Mouse (Mus musculus) neural tube, embryonic 12.5 days (tissue): ENCODE measurements at regions not wholly inside any gene's neighbourhood (a gene's known extent, or its start where the extent isn't known, plus 50 kb on each side); places are given as distances from the start of the nearest gene placed in this dataset.
A peak's percentile ranks its signal among the peaks of the same experiment; 100 is the strongest.

Experiments
- ATAC-seq: fragments of 200-750 bp; cut with Nextera tagmentation; 2 replicates; pipeline ENCODE4 v1.8.0; 2017; ENCODE audit warnings: low read depth, mild to moderate bottlenecking, moderate TSS enrichment, moderate library complexity; ENCODE audit not compliant: low FRiP score
- H3K27ac ChIP-seq: fragments of 300-500 bp; sonication (generic); 2 replicates; pipeline ENCODE4 v1.5.1; 2016
- H3K27me3 ChIP-seq: fragments of 300-500 bp; sonication (generic); replicated peaks from 2 replicates; pipeline ENCODE4 v1.6.1; 2016; ENCODE audit warnings: mild to moderate bottlenecking
- H3K36me3 ChIP-seq: fragments of 300-500 bp; sonication (generic); 2 replicates; pipeline ENCODE4 v1.6.1; 2016; ENCODE audit warnings: mild to moderate bottlenecking
- H3K4me1 ChIP-seq: fragments of 300-500 bp; sonication (generic); 2 replicates; pipeline ENCODE4 v1.6.1; 2016
- H3K4me2 ChIP-seq: fragments of 300-500 bp; sonication (generic); replicated peaks from 2 replicates; pipeline ENCODE4 v1.6.1; 2016; ENCODE audit warnings: mild to moderate bottlenecking
- H3K4me3 ChIP-seq: fragments of 300-500 bp; sonication (generic); 2 replicates; pipeline ENCODE4 v1.5.1; 2016
- H3K9ac ChIP-seq: fragments of 300-500 bp; sonication (generic); 2 replicates; pipeline ENCODE4 v1.6.1; 2016; ENCODE audit warnings: mild to moderate bottlenecking
- H3K9me3 ChIP-seq: fragments of 300-500 bp; sonication (generic); 2 replicates; pipeline ENCODE4 v1.6.1; 2016; ENCODE audit warnings: mild to moderate bottlenecking
- WGBS: fragments of 180-500 bp; shearing (Covaris S2); methylation state at CpG from one replicate; pipeline ENCODE4 v1.1.7; 2016; 5-methylcytosine and 5-hydroxymethylcytosine counted together

DNA sequence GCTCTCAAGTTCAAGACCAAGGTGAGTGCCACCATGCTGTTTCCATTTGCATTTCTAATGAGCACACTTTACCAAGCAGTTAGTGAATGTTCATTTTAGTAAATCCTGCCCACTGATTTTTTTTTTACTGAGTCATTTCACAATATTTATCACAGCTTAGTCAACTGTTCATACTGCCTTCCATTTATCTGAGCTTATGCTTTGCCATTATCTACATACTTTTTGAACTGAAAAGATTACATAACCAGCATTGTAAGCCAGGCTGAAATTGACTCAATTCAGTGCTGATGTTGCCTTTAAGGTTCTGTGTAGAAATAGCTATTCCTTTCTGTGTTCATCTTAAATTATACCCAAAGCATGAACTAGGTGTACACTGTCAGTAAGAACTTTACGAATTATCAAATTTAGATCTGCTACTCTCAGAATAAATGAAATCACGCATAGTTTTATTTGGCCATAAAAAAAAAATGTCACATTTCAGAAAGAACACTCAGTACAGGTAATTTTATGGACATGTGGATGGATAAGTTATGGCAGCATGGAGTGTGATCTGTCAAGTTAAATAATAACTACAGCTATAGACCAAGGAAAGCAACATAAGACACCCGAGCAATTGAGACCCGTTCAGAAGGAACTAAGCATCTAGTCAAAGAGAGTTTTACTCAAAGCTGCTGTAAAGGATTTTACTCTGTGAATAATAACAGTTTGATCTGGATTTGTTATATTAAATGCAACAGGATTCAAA is 645.9 kb upstream of the Chordc1 start:
- ATAC-seq = no peak
- no peaks in the 10 kb centered on the region for H3K36me3 ChIP-seq
- WGBS = 91% methylated on average over 4 of the region's 4 CpGs

GRCm38 (mm10) chr9:17653818-17654217 is 638.1 kb upstream of the Chordc1 start:
- Histone ChIP-seq H3K4me2 (no peak overlapping the region), H3K4me3 (no peak overlapping the region), H3K9me3 (no peaks in the 10 kb centered on the region), H3K27me3 (no peaks in the 10 kb centered on the region), H3K9ac (no peak overlapping the region), H3K27ac (no peak overlapping the region), H3K4me1 (no peaks in the 10 kb centered on the region), H3K36me3 (no peaks in the 10 kb centered on the region)
- ATAC-seq = no peak

More for the DNA sequence above, 645.9 kb upstream of the Chordc1 start:
- Histone ChIP-seq H3K9ac (no peak overlapping the region), H3K4me3 (no peak overlapping the region), H3K4me2 (no peak overlapping the region), H3K27ac (no peak overlapping the region), H3K27me3 (no peaks in the 10 kb centered on the region), H3K4me1 (no peaks in the 10 kb centered on the region), H3K9me3 (no peaks in the 10 kb centered on the region)

GRCm38 (mm10) chr9:17664113-17664512 is 627.8 kb upstream of the Chordc1 start:
- peak; percentile 74; the same call in 1 of the 2 replicates for ATAC-seq
- no peak overlapping the region for H3K9ac ChIP-seq
- H3K4me3 ChIP-seq = no peak overlapping the region
- no peak overlapping the region for H3K4me2 ChIP-seq
- H3K9me3 ChIP-seq = no peaks in the 10 kb centered on the region
- 11% methylated on average over 1 of the region's 1 CpGs for WGBS
- no peaks in the 10 kb centered on the region for H3K36me3 ChIP-seq
- H3K4me1 ChIP-seq = no peaks in the 10 kb centered on the region
- no peaks in the 10 kb centered on the region for H3K27me3 ChIP-seq
- no peak overlapping the region for H3K27ac ChIP-seq

DNA sequence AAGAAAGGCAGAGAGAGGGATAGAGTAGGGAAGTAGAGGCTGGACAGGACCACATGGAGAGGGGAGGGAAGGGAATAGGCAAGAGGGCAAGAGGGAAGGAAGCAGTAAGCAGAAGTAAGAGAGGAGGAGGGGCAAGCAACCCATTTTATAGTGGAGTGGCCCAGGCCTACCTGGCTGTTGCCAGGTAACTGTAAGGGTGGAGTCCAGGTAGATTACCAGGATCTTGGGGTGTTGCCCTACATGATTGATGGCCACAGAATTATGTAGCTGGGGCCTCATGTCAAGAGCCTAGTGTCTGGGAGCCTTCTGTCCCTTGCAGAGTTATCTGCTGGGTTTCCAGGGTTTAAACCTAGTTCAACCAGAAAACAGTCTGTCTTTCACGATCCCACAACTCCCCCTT is 623.7 kb upstream of the Chordc1 start:
- Histone ChIP-seq H3K36me3 (no peaks in the 10 kb centered on the region), H3K9ac (no peak overlapping the region), H3K27ac (no peak overlapping the region), H3K4me2 (no peak overlapping the region), H3K4me1 (no peaks in the 10 kb centered on the region), H3K27me3 (no peaks in the 10 kb centered on the region), H3K9me3 (no peaks in the 10 kb centered on the region), H3K4me3 (no peak overlapping the region)
- 91% methylated on average over 1 of the region's 1 CpGs for WGBS
- ATAC-seq = no peak

DNA sequence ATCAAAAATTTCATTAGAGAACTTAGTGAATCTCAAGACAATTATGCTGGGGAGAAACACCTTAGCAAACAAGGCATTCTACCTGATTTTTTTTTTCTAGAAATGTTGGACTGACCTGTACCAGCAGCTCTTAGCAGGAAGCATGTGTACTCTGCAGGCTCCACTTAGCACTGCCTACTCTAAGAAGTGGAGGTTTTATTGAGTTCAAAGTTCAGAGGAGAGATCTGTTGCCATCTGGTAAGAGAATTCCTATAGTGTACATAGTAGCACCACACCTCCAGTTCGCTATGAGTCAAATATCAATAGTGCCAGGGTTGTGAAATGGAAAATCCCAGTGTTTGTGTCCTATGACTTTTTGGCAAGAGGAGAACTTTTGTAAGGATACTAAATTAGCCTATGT is 616.4 kb upstream of the Chordc1 start:
- H3K9me3 ChIP-seq = no peaks in the 10 kb centered on the region
- WGBS = 90% methylated on average over 1 of the region's 1 CpGs
- H3K27me3 ChIP-seq = no peaks in the 10 kb centered on the region
- ATAC-seq = no peak
- H3K4me2 ChIP-seq = no peak overlapping the region
- no peaks in the 10 kb centered on the region for H3K4me1 ChIP-seq
- no peak overlapping the region for H3K27ac ChIP-seq
- no peak overlapping the region for H3K4me3 ChIP-seq
- no peaks in the 10 kb centered on the region for H3K36me3 ChIP-seq
- no peak overlapping the region for H3K9ac ChIP-seq
